Mouse (Mus musculus) megakaryocyte, embryonic 14.5 days (primary cell): ENCODE data around the gene Art2b.

Experiments used
- FLI1 ChIP-seq: IDR thresholded peaks from 2 replicates; pipeline ENCODE4 v1.6.1; 2012; ENCODE audit warnings: low read length, inconsistent platforms, mixed read lengths
- GATA1 ChIP-seq: IDR thresholded peaks from 3 replicates; pipeline ENCODE4 v1.6.1; 2012; ENCODE audit warnings: mixed read lengths, low read length, inconsistent platforms, borderline replicate concordance

DNA sequence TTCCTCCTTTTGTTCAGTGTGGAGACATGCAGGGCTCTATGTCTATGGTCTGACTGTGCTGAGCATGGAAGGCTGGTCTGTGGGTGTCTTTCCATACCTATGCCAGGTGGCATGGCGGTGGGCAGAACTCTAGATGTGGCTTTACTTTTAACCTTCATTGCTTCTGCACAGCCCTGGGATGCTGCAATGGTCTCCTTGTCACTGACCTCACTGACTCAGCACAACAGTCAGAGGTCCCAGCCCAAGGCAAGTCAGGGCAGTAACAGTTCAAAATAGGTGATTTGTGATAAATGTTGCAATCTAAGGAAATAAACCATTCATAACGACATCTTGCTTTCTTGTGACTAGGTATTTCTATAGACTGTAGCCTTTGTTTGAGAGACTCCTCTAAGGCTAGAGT is 21.3 kb downstream of the Art2b start:
- TF ChIP-seq GATA1 (no peak), FLI1 (no peak)
